Mouse (Mus musculus) CH12.LX (cell line): ENCODE results near the gene Amigo3.

Experiments
- CTCF ChIP-seq, 2 experiments: IDR thresholded peaks in 1 of 2; conservative IDR thresholded peaks in 1 of 2; 2 replicates each; pipeline ENCODE4 v1.5.1; 2011 to 2012; ENCODE audit warnings: low read depth in 2 of 2, low read length in 2 of 2, improper control_type of control experiment in 1 of 2, inconsistent platforms in 1 of 2, mild to moderate bottlenecking in 1 of 2, moderate library complexity in 1 of 2
- KAT2A ChIP-seq: IDR thresholded peaks from 2 replicates; pipeline ENCODE4 v1.6.1; 2012; ENCODE audit warnings: low read length, improper control_type of control experiment, inconsistent platforms; ENCODE audit not compliant: insufficient replicate concordance

DNA sequence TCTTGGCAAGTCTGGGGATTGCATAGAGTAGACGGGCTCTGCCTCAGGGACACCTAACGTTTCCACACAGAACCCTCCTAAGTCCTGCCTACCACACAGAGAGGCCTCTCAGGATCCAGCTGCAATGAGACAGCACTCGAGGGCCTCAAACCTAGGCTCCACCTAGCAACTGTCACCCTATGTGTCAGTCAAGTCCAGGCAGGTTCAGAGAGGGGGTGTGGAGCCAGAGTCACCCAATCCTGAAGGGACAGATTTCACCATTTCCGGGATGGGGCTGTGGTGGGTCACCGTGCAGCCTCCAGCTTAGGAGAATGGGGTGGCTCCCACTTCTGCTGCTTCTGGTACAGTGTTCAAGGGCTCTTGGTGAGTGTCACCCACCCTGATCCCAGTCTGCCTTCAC lies 27.2 kb downstream of the Amigo3 start, which contains the start of gene Mst1:
- TF ChIP-seq CTCF (conservative IDR thresholded peaks at IDR 0.05 in 1 of 2, IDR thresholded peaks at IDR 0.05 in 1 of 2; ENCODE audit: low read depth in 2 of 2, low read length in 2 of 2): no peak
- no peak for TF ChIP-seq KAT2A
